Comparison of ENCODE assay signal across 14 mouse cellular contexts in genomic region chr9:35055528-35056330, GRCm38 (mm10).
A peak's percentile ranks its signal among the peaks of the same experiment; 100 is the strongest.
DNase-seq lines count a peak whose midpoint lies in the region; ATAC-seq lines count a peak whose summit lies in the region.
"Had no signal": no experiment of that assay in that cellular context is flagged by ENCODE, and none has a peak within 500 bp of the region (broad histone marks: within the 10 kb centered on the region; RNA-seq: fewer than 3 reads in every experiment).

No protein-coding gene starts in this region.

- H3K4me3 ChIP-seq in kidney, embryonic 15.5 days (replicated peaks) = no peak overlapping the region
- no peak overlapping the region for H3K4me3 ChIP-seq in limb, embryonic 10.5 days
- H3K4me3 ChIP-seq: heart, embryonic 15.5 days; limb, embryonic 13.5 days had no signal

- H3K27ac ChIP-seq in kidney, embryonic 15.5 days = no peak overlapping the region
- H3K27ac ChIP-seq in limb, embryonic 10.5 days = no peak overlapping the region
- H3K27ac ChIP-seq: heart, embryonic 15.5 days; limb, embryonic 13.5 days had no signal

- H3K9me3 ChIP-seq in kidney, embryonic 15.5 days (replicated peaks) = no peaks in the 10 kb centered on the region
- no peaks in the 10 kb centered on the region for H3K9me3 ChIP-seq in limb, embryonic 10.5 days (replicated peaks)
- H3K9me3 ChIP-seq: heart, embryonic 15.5 days; limb, embryonic 13.5 days had no signal

- no peak overlapping the region for H3K4me2 ChIP-seq in kidney, embryonic 15.5 days
- H3K4me2 ChIP-seq: heart, embryonic 15.5 days; limb, embryonic 13.5 days; midbrain, embryonic 11.5 days had no signal

- H3K9ac ChIP-seq in kidney, embryonic 15.5 days = no peak overlapping the region
- H3K9ac ChIP-seq: heart, embryonic 15.5 days; limb, embryonic 13.5 days had no signal

- H3K27me3 ChIP-seq in kidney, embryonic 15.5 days = no peaks in the 10 kb centered on the region
- H3K27me3 ChIP-seq in limb, embryonic 10.5 days (ENCODE audit: low read depth, poor library complexity, severe bottlenecking) = no peaks in the 10 kb centered on the region
- H3K27me3 ChIP-seq in splenic B cell, adult 2 months (ENCODE audit: control insufficient read depth, insufficient read depth, low read length, poor library complexity, severe bottlenecking) = no peaks in the 10 kb centered on the region
- H3K27me3 ChIP-seq: heart, embryonic 15.5 days; limb, embryonic 13.5 days had no signal

- WGBS in kidney, embryonic 15.5 days = 87% methylated on average over 11 of the region's 11 CpGs
- WGBS in limb, embryonic 10.5 days = 90% methylated on average over 11 of the region's 11 CpGs

- peaks cover 19% of the 10 kb centered on the region for H3K36me3 ChIP-seq in kidney, embryonic 15.5 days
- peaks cover 33% of the 10 kb centered on the region for H3K36me3 ChIP-seq in limb, embryonic 10.5 days
- no peaks in the 10 kb centered on the region for H3K36me3 ChIP-seq in splenic B cell, adult 2 months (ENCODE audit: control insufficient read depth, insufficient read depth, low read length, poor library complexity, severe bottlenecking)

- no peak for ATAC-seq in kidney, embryonic 15.5 days (replicated peaks; ENCODE audit: low FRiP score)
- ATAC-seq: intestine, embryonic 16.5 days had no signal

- H3K4me1 ChIP-seq in kidney, embryonic 15.5 days = no peaks in the 10 kb centered on the region
- no peaks in the 10 kb centered on the region for H3K4me1 ChIP-seq in limb, embryonic 10.5 days

- peak; percentile 2 for DNase-seq in kidney, adult 18-20 months
- peak; percentile 1 for DNase-seq in right cerebral cortex, postnatal 25 days
- no peak for DNase-seq in right cerebral cortex, postnatal 4 days
- DNase-seq in limb, embryonic 10.5 days (ENCODE audit: low spot score) = peak; percentile 12
- DNase-seq in splenic B cell, adult 2 months (ENCODE audit: low read depth, low spot score) = peak; percentile 17
- DNase-seq in gastrocnemius, adult 8-10 months (ENCODE audit: low spot score in 2 of 2) = no peak
- DNase-seq: adrenal gland, postnatal 14 days; gastrocnemius, postnatal 10 days; thymus, postnatal 4 days had no signal

Comparison
In these comparisons a context has a peak if more than half of its experiments do, and no peak if none do; other contexts are left out.
1. DNase-seq: peak in kidney, adult 18-20 months (single experiment), right cerebral cortex, postnatal 25 days (single experiment), limb, embryonic 10.5 days (single experiment) and splenic B cell, adult 2 months (single experiment); none in right cerebral cortex, postnatal 4 days (single experiment) and gastrocnemius, adult 8-10 months (0 of 2).